Mouse (Mus musculus) layer of hippocampus, adult 8-10 months (tissue): ENCODE measurements around the gene S100a5. TPM values are rescaled to one million over a fixed set of nuclear protein-coding genes. Genes with fewer than 3 reads are reported as not detected.

Experiments
- DNase-seq, 2 experiments: peaks; one replicate each; pipeline ENCODE4 v3.0.0; 2022; ENCODE audit warnings: low spot score in 2 of 2
- total RNA-seq, 4 experiments: library from RNA; stranded (reverse); gene quantifications; 2 replicates each; pipeline ENCODE4 v1.2.4; 2022

The S100a5 gene
- not detected for total RNA-seq

DNA sequence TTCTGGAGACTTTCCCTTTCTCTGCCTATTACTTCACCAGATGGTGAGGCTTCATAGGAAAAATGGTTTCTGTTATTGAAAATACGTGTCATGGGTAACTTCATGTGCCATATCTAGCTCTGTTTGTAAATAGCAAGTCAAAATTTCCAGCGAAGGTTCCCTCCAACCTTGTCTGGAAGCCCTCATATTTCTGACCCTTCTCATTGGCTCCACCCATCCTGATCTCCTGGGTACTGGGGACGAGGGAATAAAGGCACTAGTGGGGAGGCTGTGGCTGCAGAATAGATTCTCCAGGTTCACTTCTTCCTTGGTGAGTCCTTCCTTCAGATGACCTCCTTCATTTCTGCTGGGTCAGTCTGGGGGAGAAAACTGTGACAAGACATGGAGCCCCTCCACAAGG lies at the start of gene S100a5:
Gene S100a5 (plus strand): TSS at position 301 of the 400 bp plus-strand sequence.
- no peak for DNase-seq

DNA sequence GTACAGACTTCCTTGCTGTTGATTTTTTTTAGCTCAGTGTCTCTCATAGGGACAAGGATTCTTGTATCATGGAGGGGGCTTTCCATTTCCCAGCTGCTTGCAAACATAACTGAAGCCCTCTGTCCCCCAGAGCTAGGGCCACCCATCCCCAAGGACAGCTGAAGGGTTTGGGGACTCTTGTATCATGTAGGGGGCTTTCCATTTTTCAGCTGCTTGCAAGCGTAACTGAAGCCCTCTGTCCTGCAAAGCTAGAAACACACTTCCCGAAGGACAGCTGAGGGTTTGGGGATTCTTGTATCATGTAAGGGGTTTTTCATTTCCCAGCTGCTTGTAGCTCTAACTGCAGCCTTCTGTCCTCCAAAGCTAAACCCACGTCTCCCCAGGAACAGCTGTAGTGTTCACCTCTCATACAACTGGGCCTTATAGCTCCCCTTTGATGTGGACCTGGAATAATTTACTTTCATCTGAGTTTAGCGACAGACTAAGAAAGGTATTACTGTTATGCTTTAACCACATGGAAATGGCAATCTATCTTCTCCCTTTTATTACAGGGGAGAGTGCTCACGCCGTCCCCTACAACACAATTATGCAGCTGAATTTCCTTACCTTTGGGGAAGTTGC lies 48.2 kb upstream of the S100a5 start, which contains the start of gene S100a3:
Gene S100a3 (plus strand): TSS at position 571 of the 621 bp plus-strand sequence.
- DNase-seq = no peak

- DNase-seq = no peak
Measured at GRCm38 (mm10) chr3:90574691-90575090, 33.6 kb upstream of the S100a5 start.

DNA sequence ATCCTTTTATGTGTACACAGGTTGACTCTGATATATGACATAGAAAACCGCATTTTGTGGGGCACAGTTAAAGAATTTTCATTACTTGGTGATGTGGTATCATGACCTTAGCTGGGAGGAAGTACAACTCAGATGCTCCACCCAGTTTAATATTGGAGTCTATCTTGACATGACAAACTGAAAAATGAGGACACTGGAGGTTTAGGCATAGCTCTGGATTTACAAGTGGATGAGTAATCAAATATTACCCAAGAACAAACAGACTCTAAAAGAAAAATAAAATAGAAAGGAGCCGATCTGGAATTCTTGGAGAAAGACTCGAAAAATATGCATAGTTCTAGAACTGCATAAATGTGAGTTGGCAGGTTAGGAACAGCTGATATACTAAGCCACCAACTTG lies 33.0 kb upstream of the S100a5 start:
- no peak for DNase-seq

- no peak for DNase-seq
Measured at GRCm38 (mm10) chr3:90576351-90577001, 31.8 kb upstream of the S100a5 start.

DNA sequence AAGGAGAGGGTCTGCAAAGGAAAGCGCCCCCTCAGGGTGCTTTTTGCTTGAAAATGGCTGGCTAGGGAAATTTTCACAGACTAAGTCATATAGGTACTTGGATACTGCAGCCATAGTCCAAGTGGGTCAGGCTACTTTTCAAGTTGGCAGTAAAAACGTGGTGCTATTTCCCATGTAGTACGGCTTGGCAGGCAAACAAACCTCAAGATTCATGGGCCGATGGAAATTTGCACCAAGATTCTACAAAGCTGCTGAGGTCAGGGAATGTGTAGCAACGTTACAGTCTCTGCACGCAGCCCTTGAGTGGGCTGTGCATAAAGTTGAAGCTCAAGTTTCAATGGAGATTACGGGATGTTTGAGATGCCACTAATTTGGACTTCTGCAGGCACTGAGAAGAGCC lies 28.9 kb upstream of the S100a5 start:
- DNase-seq = no peak

GRCm38 (mm10) chr3:90581141-90581540 lies 27.2 kb upstream of the S100a5 start:
- DNase-seq = no peak

- DNase-seq = no peak
Measured at GRCm38 (mm10) chr3:90582156-90582555, 26.2 kb upstream of the S100a5 start.

DNA sequence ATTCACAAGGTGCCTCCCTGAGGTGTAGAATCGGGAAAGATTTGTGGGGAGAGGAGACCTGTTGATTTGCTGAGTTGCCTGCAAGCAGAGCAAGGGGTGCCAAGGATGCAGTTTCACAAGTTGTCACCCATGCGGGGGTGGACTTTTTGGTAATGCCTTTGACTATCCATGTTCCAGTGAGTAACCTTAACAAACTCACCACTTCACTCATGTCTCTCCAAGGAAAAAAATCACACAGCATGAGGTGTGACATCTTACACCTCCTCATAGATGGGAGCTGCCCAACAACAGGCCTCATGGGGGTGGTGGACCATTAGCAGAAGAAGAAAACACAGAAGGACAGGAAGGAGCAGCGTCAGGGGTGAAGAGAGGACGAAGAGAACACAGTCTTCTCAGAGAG lies 25.8 kb upstream of the S100a5 start:
- DNase-seq = no peak

DNA sequence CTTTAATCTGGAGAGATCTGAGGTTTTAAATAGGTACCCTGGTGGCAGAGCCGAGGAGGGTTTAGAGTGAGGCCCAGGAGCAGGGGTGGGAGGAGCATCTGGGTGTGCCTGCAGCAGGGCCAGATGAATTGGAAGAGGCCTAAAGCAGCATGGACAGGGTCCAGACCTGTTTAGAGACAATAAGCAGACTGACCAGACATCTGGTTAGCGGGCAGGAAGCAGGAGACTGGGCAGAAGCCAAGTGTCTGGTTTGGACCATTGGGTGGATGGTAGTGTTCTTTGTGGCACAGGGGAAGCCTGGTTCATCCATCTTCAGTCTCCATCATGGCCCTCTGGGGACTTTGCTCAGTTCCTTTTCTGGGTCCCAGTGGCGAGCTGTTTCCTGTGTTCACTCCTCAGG lies 24.4 kb upstream of the S100a5 start:
- DNase-seq = no peak

DNA sequence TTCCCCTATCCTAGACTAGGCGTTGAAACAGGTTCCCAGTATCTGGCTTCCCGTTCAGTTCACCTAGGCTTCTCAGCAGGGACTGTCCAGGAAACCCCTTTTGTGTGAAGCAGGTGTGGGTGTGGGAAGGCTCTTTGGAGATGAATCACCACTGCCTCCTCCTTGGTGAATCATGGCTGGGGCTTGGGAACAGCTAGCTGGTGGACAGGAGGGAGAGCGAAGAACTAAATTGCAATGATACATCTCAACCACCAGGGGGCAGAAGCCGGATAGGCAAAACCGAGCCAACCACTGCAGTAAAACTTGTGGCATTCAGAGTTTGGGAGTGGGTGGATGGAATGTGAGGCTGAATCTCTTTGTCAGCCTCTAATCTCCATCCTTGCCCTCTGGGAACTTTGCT lies 22.7 kb upstream of the S100a5 start:
- DNase-seq = peak; percentile 57 to 61

GRCm38 (mm10) chr3:90586016-90586643 lies 22.2 kb upstream of the S100a5 start:
- DNase-seq = no peak

DNA sequence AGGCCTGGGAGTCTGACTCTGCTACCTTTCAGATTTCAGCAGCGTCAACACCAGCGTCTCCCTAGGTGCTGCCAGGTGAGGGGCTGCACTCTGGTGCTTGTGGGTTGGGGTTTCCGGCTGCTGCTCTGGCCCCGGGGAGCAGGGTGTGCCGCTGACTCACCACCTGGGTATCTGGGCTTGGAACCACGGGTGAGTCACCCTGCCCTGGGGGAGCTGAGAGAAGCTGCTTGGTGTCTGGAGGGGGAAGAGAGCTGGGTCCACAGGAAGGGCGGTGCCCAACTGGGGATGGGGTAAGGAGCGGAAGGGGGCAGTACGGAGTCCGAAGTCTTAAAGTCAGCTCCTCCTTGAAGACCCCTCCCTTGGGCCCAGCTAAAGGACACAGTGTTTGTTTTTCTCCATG lies 21.4 kb upstream of the S100a5 start:
- DNase-seq = no peak

- DNase-seq = peak in 1 of 2 experiments; percentile 44
Measured at GRCm38 (mm10) chr3:90587361-90588101, 20.8 kb upstream of the S100a5 start.

GRCm38 (mm10) chr3:90589390-90589789 lies 18.9 kb upstream of the S100a5 start:
- DNase-seq = no peak

- no peak for DNase-seq
Measured at GRCm38 (mm10) chr3:90589947-90590346, 18.4 kb upstream of the S100a5 start, which contains the start of gene S100a2. TSS of gene S100a2 (plus strand) at chr3:90590247.

- DNase-seq = no peak
Measured at GRCm38 (mm10) chr3:90594466-90594865, 13.9 kb upstream of the S100a5 start.

DNA sequence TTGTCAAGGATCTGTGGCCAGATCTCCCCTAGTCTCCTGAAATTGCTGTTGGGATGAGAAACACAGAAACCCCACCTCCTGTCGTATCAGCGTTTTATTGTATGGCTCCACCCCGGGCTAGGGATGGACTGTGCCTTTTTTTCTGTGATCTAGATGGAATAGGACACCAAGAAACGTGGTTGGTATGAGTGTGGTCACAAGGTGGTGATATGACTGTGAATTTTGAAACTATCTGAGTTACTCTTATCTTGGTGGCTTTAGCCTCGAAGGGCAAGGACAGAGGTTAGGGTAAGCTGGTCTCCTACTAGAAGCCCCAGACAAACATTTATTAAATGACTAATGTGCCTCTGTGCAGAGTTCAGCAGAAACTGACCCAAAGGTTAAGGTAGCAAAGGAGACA lies 12.8 kb upstream of the S100a5 start:
- DNase-seq = no peak

DNA sequence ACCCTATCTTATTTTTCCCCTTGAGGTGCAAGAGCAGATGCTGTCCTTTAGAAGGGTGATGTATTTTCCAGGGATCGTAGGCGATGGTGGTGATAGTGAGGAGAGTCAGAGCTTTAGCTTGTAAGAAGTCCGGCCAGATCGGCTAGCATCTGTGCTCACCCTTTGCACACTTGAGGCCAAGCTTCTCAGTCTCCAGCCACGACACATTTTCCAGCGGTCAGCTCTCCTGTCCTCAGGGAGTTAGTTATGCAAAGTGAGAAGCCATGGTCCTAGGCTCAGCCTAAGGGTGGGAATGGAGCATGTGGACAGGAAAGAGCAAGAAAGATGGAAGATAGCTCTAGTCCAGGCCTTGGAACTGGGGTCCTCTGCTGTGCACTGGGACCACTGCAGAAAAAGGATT lies 11.5 kb upstream of the S100a5 start:
- no peak for DNase-seq

GRCm38 (mm10) chr3:90597736-90598135 lies 10.6 kb upstream of the S100a5 start:
- no peak for DNase-seq

GRCm38 (mm10) chr3:90598212-90598611 lies 10.1 kb upstream of the S100a5 start:
- no peak for DNase-seq

GRCm38 (mm10) chr3:90599401-90599800 lies 8.9 kb upstream of the S100a5 start:
- no peak for DNase-seq
